Mouse (Mus musculus): Measurements from ENCODE around the gene Limk2.

Gene Limk2

GRCm38 (mm10) chr11:3302385-3302784, 106.6 kb downstream of the Limk2 start:
- no peak for DNase-seq (ENCODE audit: low read depth, low spot score)

- DNase-seq (ENCODE audit: low read depth, low spot score), result no peak
Measured at GRCm38 (mm10) chr11:3301075-3301474, 107.9 kb downstream of the Limk2 start.

- no peak for DNase-seq (ENCODE audit: low read depth, low spot score)
Measured at GRCm38 (mm10) chr11:3298813-3299185, 110.2 kb downstream of the Limk2 start.

GRCm38 (mm10) chr11:3297871-3298812, 110.8 kb downstream of the Limk2 start:
- DNase-seq (ENCODE audit: low read depth, low spot score), result no peak

GRCm38 (mm10) chr11:3296056-3296455, 112.9 kb downstream of the Limk2 start:
- no peak for DNase-seq (ENCODE audit: low read depth, low spot score)

GRCm38 (mm10) chr11:3294641-3295040, 114.3 kb downstream of the Limk2 start:
- DNase-seq (ENCODE audit: low read depth, low spot score), result no peak

All from embryo, embryonic 11.5 days (tissue).